Mouse (Mus musculus) frontal cortex, postnatal 14 days (tissue): ENCODE results near the gene Sell.

ENCODE experiments used
- DNase-seq, 2 experiments: peaks; one replicate each; pipeline ENCODE4 v3.0.0; 2022; ENCODE audit warnings: low spot score in 2 of 2

Sell gene

GRCm38 (mm10) chr1:164074606-164075140 lies 12.9 kb downstream of the Sell start:
- DNase-seq, result no peak

GRCm38 (mm10) chr1:164075416-164075815 lies 13.6 kb downstream of the Sell start:
- no peak for DNase-seq

- no peak for DNase-seq
These were observed 14.7 kb downstream of the Sell start for GRCm38 (mm10) chr1:164076441-164076840.

GRCm38 (mm10) chr1:164077031-164077430 lies 15.2 kb downstream of the Sell start:
- DNase-seq, result no peak

- no peak for DNase-seq
These were observed 16.6 kb downstream of the Sell start for GRCm38 (mm10) chr1:164078323-164078741.

GRCm38 (mm10) chr1:164079091-164079490 lies 17.3 kb downstream of the Sell start:
- DNase-seq, result no peak

- no peak for DNase-seq
These were observed 21.3 kb downstream of the Sell start for GRCm38 (mm10) chr1:164083046-164083445.

- DNase-seq, result no peak
These were observed 25.0 kb downstream of the Sell start for GRCm38 (mm10) chr1:164086797-164087196.

GRCm38 (mm10) chr1:164087872-164088271 lies 26.1 kb downstream of the Sell start:
- no peak for DNase-seq

- no peak for DNase-seq
These were observed 35.0 kb downstream of the Sell start for GRCm38 (mm10) chr1:164096780-164097179.

GRCm38 (mm10) chr1:164097911-164098310 lies 36.1 kb downstream of the Sell start:
- no peak for DNase-seq

GRCm38 (mm10) chr1:164098372-164098771 lies 36.6 kb downstream of the Sell start:
- DNase-seq, result no peak

GRCm38 (mm10) chr1:164109763-164110162 lies 48.0 kb downstream of the Sell start:
- DNase-seq, result no peak

- DNase-seq, result no peak
These were observed 49.0 kb downstream of the Sell start for GRCm38 (mm10) chr1:164110591-164111329.

- no peak for DNase-seq
These were observed 52.5 kb downstream of the Sell start for GRCm38 (mm10) chr1:164114280-164114679.

- DNase-seq, result no peak
These were observed 53.2 kb downstream of the Sell start, which contains the start of gene Selp for GRCm38 (mm10) chr1:164114947-164115493. Selp (plus strand) TSS chr1:164115264.

GRCm38 (mm10) chr1:164115647-164116046 lies 53.9 kb downstream of the Sell start:
- no peak for DNase-seq

GRCm38 (mm10) chr1:164117869-164118268 lies 56.1 kb downstream of the Sell start:
- DNase-seq, result no peak

GRCm38 (mm10) chr1:164119892-164120776 lies 58.4 kb downstream of the Sell start:
- no peak for DNase-seq

- no peak for DNase-seq
These were observed 59.0 kb downstream of the Sell start for GRCm38 (mm10) chr1:164120777-164121158.

GRCm38 (mm10) chr1:164123836-164124235 lies 62.1 kb downstream of the Sell start:
- DNase-seq, result no peak

- DNase-seq, result no peak
These were observed 68.2 kb downstream of the Sell start for GRCm38 (mm10) chr1:164130013-164130412.
